Mouse (Mus musculus) hindbrain, embryonic 16.5 days (tissue): ENCODE results near the gene Hnrnpa0. TPM values are rescaled to one million over a fixed set of nuclear protein-coding genes. Genes with fewer than 3 reads are reported as not detected.

Experiments
- ATAC-seq: fragments of 200-750 bp; cut with Nextera tagmentation; 2 replicates; pipeline ENCODE4 v1.8.0; 2017; ENCODE audit warnings: moderate TSS enrichment, moderate library complexity
- H3K27ac ChIP-seq: fragments of 300-500 bp; sonication (generic); 2 replicates; pipeline ENCODE4 v1.5.1; 2014; ENCODE audit warnings: low read depth, mild to moderate bottlenecking, control low read depth, low read length, moderate library complexity
- H3K27me3 ChIP-seq: fragments of 300-500 bp; sonication (generic); replicated peaks from 2 replicates; pipeline ENCODE4 v1.6.1; 2014; ENCODE audit warnings: low read length; ENCODE audit not compliant: control insufficient read depth, insufficient read depth
- H3K36me3 ChIP-seq: fragments of 300-500 bp; sonication (generic); 2 replicates; pipeline ENCODE4 v1.6.1; 2014; ENCODE audit warnings: mild to moderate bottlenecking, low read length, moderate library complexity, mixed read lengths; ENCODE audit not compliant: control insufficient read depth, insufficient read depth
- H3K4me1 ChIP-seq: fragments of 300-500 bp; sonication (generic); 2 replicates; pipeline ENCODE4 v1.6.1; 2014; ENCODE audit warnings: low read depth, low read length; ENCODE audit not compliant: control insufficient read depth, insufficient read depth
- H3K4me2 ChIP-seq: fragments of 300-500 bp; sonication (generic); 2 replicates; pipeline ENCODE4 v1.6.1; 2014; ENCODE audit warnings: mild to moderate bottlenecking, low read length, control low read depth, moderate library complexity
- H3K4me3 ChIP-seq: fragments of 300-500 bp; sonication (generic); 2 replicates; pipeline ENCODE4 v1.5.1; 2014; ENCODE audit warnings: mild to moderate bottlenecking, low read length, control low read depth, moderate library complexity
- H3K9ac ChIP-seq: fragments of 300-500 bp; sonication (generic); 2 replicates; pipeline ENCODE4 v1.6.1; 2014; ENCODE audit warnings: low read depth, mild to moderate bottlenecking, control low read depth, low read length, moderate library complexity
- H3K9me3 ChIP-seq: fragments of 300-500 bp; sonication (generic); 2 replicates; pipeline ENCODE4 v1.6.1; 2014; ENCODE audit warnings: mild to moderate bottlenecking, low read length, moderate library complexity; ENCODE audit not compliant: control insufficient read depth
- WGBS: fragments of 180-500 bp; shearing (Covaris S2); extraction: QIAGEN DNeasy Blood & Tissue Kit; methylation state at CpG from one replicate; pipeline ENCODE4 v1.1.7; 2014; 5-methylcytosine and 5-hydroxymethylcytosine counted together
- polyA plus RNA-seq: library from polyadenylated mRNA; unstranded; fragments of >200 nt; fragmentation: Nextera tagmentation; extraction: Ambion mirVana; gene quantifications from 2 replicates; pipeline ENCODE4 v1.2.1, GENCODE M21; 2015

Hnrnpa0 gene
- polyA plus RNA-seq, 1 experiment from 2014 or later: 27.7 TPM

GRCm38 (mm10) chr13:58122786-58123297 is 5.5 kb downstream of the Hnrnpa0 start:
- Histone ChIP-seq H3K27ac (no peak overlapping the region), H3K36me3 (peaks cover 2% of the 10 kb centered on the region; the same call in 1 of the 2 replicates), H3K4me3 (no peak overlapping the region), H3K4me2 (no peak overlapping the region), H3K4me1 (peaks cover 13% of the 10 kb centered on the region), H3K9me3 (no peaks in the 10 kb centered on the region), H3K9ac (no peak overlapping the region), H3K27me3 (no peaks in the 10 kb centered on the region)
- ATAC-seq: no peak
- 30% methylated on average over 10 of the region's 10 CpGs for WGBS

GRCm38 (mm10) chr13:58117318-58118017 is 10.9 kb downstream of the Hnrnpa0 start:
- no peak for ATAC-seq
- 66% methylated on average over 8 of the region's 8 CpGs for WGBS

GRCm38 (mm10) chr13:58116801-58117200 is 11.6 kb downstream of the Hnrnpa0 start:
- no peaks in the 10 kb centered on the region for H3K36me3 ChIP-seq
- H3K27ac ChIP-seq: no peak overlapping the region
- no peaks in the 10 kb centered on the region for H3K27me3 ChIP-seq
- WGBS: 88% methylated on average over 2 of the region's 2 CpGs
- no peak for ATAC-seq
- H3K4me2 ChIP-seq: no peak overlapping the region
- no peaks in the 10 kb centered on the region for H3K9me3 ChIP-seq
- H3K4me1 ChIP-seq: peaks cover 7% of the 10 kb centered on the region
- no peak overlapping the region for H3K9ac ChIP-seq
- no peak overlapping the region for H3K4me3 ChIP-seq

More at GRCm38 (mm10) chr13:58117318-58118017, 10.9 kb downstream of the Hnrnpa0 start:
- H3K4me2 ChIP-seq: no peak overlapping the region
- no peak overlapping the region for H3K4me3 ChIP-seq
- H3K27me3 ChIP-seq: no peaks in the 10 kb centered on the region
- no peaks in the 10 kb centered on the region for H3K9me3 ChIP-seq
- no peak overlapping the region for H3K27ac ChIP-seq
- H3K36me3 ChIP-seq: no peaks in the 10 kb centered on the region
- no peak overlapping the region for H3K9ac ChIP-seq
- peaks cover 3% of the 10 kb centered on the region for H3K4me1 ChIP-seq

GRCm38 (mm10) chr13:58115227-58115626 is 13.1 kb downstream of the Hnrnpa0 start:
- Histone ChIP-seq H3K9me3 (no peaks in the 10 kb centered on the region), H3K36me3 (no peaks in the 10 kb centered on the region), H3K9ac (no peak overlapping the region), H3K4me1 (peaks cover 14% of the 10 kb centered on the region), H3K4me2 (no peak overlapping the region), H3K27ac (no peak overlapping the region), H3K27me3 (no peaks in the 10 kb centered on the region), H3K4me3 (no peak overlapping the region)
- 69% methylated on average over 13 of the region's 13 CpGs for WGBS
- no peak for ATAC-seq

GRCm38 (mm10) chr13:58113061-58113900 is 15.1 kb downstream of the Hnrnpa0 start, which contains the start of gene Klhl3:
Gene Klhl3, minus strand, starts transcription at chr13:58113592.
- peak; percentile 94 for ATAC-seq

GRCm38 (mm10) chr13:58112601-58113041 is 15.7 kb downstream of the Hnrnpa0 start:
- H3K4me1 ChIP-seq: peaks cover 14% of the 10 kb centered on the region
- no peaks in the 10 kb centered on the region for H3K27me3 ChIP-seq
- no peaks in the 10 kb centered on the region for H3K9me3 ChIP-seq
- peak overlapping the region; percentile 64 for H3K4me3 ChIP-seq
- 14% methylated on average over 11 of the region's 11 CpGs for WGBS
- H3K36me3 ChIP-seq: no peaks in the 10 kb centered on the region
- peak overlapping the region; percentile 93 for H3K27ac ChIP-seq
- 0 out of 2 replicates have a peak, but pooled peaks have one; percentile 2 for ATAC-seq
- H3K9ac ChIP-seq: peak overlapping the region; percentile 74
- peak overlapping the region; percentile 73 for H3K4me2 ChIP-seq

More at GRCm38 (mm10) chr13:58113061-58113900, 15.1 kb downstream of the Hnrnpa0 start, which contains the start of gene Klhl3:
- Histone ChIP-seq H3K4me3 (peak within 1 kb of the TSS; percentile 64), H3K4me2 (peak within 1 kb of the TSS; percentile 73), H3K27me3 (no peaks in the 10 kb centered on the region), H3K27ac (peak within 1 kb of the TSS; percentile 93), H3K4me1 (peaks cover 14% of the 10 kb centered on the region), H3K9ac (peak within 1 kb of the TSS; percentile 74), H3K9me3 (no peaks in the 10 kb centered on the region), H3K36me3 (no peaks in the 10 kb centered on the region)
- under 1% methylated on average over 35 of the region's 35 CpGs for WGBS

- WGBS: 62% methylated on average over 10 of the region's 10 CpGs
- H3K9me3 ChIP-seq: no peaks in the 10 kb centered on the region
- ATAC-seq: no peak
- no peaks in the 10 kb centered on the region for H3K27me3 ChIP-seq
- H3K9ac ChIP-seq: peak overlapping the region; percentile 74
- no peak overlapping the region for H3K27ac ChIP-seq
- peaks cover 14% of the 10 kb centered on the region for H3K4me1 ChIP-seq
- H3K4me3 ChIP-seq: peak overlapping the region; percentile 64
- no peaks in the 10 kb centered on the region for H3K36me3 ChIP-seq
- H3K4me2 ChIP-seq: peak overlapping the region; percentile 73
Measured at GRCm38 (mm10) chr13:58112191-58112590, 16.2 kb downstream of the Hnrnpa0 start.

GRCm38 (mm10) chr13:58111306-58111705 is 17.1 kb downstream of the Hnrnpa0 start:
- 96% methylated on average over 6 of the region's 6 CpGs for WGBS
- no peak for ATAC-seq
- Histone ChIP-seq H3K27ac (no peak overlapping the region), H3K9ac (no peak overlapping the region), H3K4me2 (peak overlapping the region; percentile 73), H3K4me3 (no peak overlapping the region), H3K36me3 (no peaks in the 10 kb centered on the region), H3K9me3 (no peaks in the 10 kb centered on the region), H3K27me3 (no peaks in the 10 kb centered on the region), H3K4me1 (peaks cover 14% of the 10 kb centered on the region)

GRCm38 (mm10) chr13:58090643-58091042 is 37.7 kb downstream of the Hnrnpa0 start:
- no peaks in the 10 kb centered on the region for H3K9me3 ChIP-seq

More at GRCm38 (mm10) chr13:58090643-58091042, 37.7 kb downstream of the Hnrnpa0 start:
- peak; percentile 93 for ATAC-seq
- Histone ChIP-seq H3K9ac (no peak overlapping the region), H3K27me3 (no peaks in the 10 kb centered on the region), H3K36me3 (no peaks in the 10 kb centered on the region), H3K4me3 (no peak overlapping the region), H3K4me2 (peak overlapping the region; percentile 37), H3K4me1 (peaks cover 6% of the 10 kb centered on the region), H3K27ac (peak overlapping the region; percentile 55; the same call in 1 of the 2 replicates)
- WGBS: 21% methylated on average over 8 of the region's 8 CpGs
